Mouse (Mus musculus) layer of hippocampus, adult 8-10 months (tissue): ENCODE measurements around the gene Smcr8. TPM values are rescaled to one million over a fixed set of nuclear protein-coding genes. Genes with fewer than 3 reads are reported as not detected.

Source experiments
- microRNA-seq, 2 experiments: library from miRNA; unstranded; fragments of <30 nt; microRNA quantifications; one replicate each; pipeline ENCODE4 v1.2.0; 2022
- total RNA-seq, 4 experiments: library from RNA; stranded (reverse); gene quantifications; 2 replicates each; pipeline ENCODE4 v1.2.4; 2022

Gene Smcr8
- total RNA-seq, 4 experiments from 2014 or later = 31.6 to 38.1 (median 35.7) TPM

Small RNAs within 50 kb of the gene (microRNA-seq; reads per million reads assigned to microRNA genes)
- 0.96 to 3.3 reads per million in 2 experiments for gene Mir5100

Other genes with a start within 250 kb of the Smcr8 start
- 10 to 100 TPM; 53.7 to 60.9 (median 57.8) TPM for gene Alkbh5, start 241.1 kb upstream of the Smcr8 start, total RNA-seq
- 10 to 100 TPM; 40.1 to 49.3 (median 43.9) TPM for gene Llgl1, start 77.8 kb upstream of the Smcr8 start, total RNA-seq
- gene Flii, start 50.3 kb upstream of the Smcr8 start, total RNA-seq = 10 to 100 TPM; 66.4 to 79.1 (median 71.5) TPM
- 10 to 100 TPM; 20.8 to 22.8 (median 21.8) TPM for gene Mief2, start 49.1 kb upstream of the Smcr8 start, total RNA-seq
- gene Top3a, start 159 bp upstream of the Smcr8 start, total RNA-seq = 1 to 10 TPM; 5.6 to 8.8 (median 6.3) TPM
- 10 to 100 TPM in 1 of 4 experiments, 1 to 10 TPM in 3; 4.4 to 11.7 (median 8.5) TPM for gene Shmt1, start 34.2 kb downstream of the Smcr8 start, total RNA-seq
- 10 to 100 TPM; 26.3 to 27.9 (median 27.4) TPM for gene Dhrs7b, start 53.1 kb downstream of the Smcr8 start, total RNA-seq
- 10 to 100 TPM; 25.3 to 27.8 (median 27.1) TPM for gene Tmem11, start 101.7 kb downstream of the Smcr8 start, total RNA-seq
- gene Natd1, start 137.2 kb downstream of the Smcr8 start, total RNA-seq = 10 to 100 TPM in 3 of 4 experiments, 1 to 10 TPM in 1; 9.4 to 16.6 (median 13.1) TPM
- gene Map2k3, start 154.5 kb downstream of the Smcr8 start, total RNA-seq = 10 to 100 TPM; 12.8 to 19.8 (median 16.8) TPM
- 1 to 10 TPM; 6.7 to 7.8 (median 7.4) TPM for gene Kcnj12, start 245.0 kb downstream of the Smcr8 start, total RNA-seq